Mouse (Mus musculus): Measurements from ENCODE around the gene Hp1bp3. TPM values are rescaled to one million over a fixed set of nuclear protein-coding genes. Genes with fewer than 3 reads are reported as not detected.
A peak's percentile ranks its signal among the peaks of the same experiment; 100 is the strongest.

The Hp1bp3 gene
- total RNA-seq, 2 experiments from 2014 or later = 158 to 161 TPM

- DNase-seq (ENCODE audit: low spot score in 2 of 2) = no peak
Measured at GRCm38 (mm10) chr4:138221406-138221805, 5.3 kb downstream of the Hp1bp3 start.

- DNase-seq (ENCODE audit: low spot score in 2 of 2) = no peak
Measured at GRCm38 (mm10) chr4:138222396-138222795, 6.3 kb downstream of the Hp1bp3 start.

DNA sequence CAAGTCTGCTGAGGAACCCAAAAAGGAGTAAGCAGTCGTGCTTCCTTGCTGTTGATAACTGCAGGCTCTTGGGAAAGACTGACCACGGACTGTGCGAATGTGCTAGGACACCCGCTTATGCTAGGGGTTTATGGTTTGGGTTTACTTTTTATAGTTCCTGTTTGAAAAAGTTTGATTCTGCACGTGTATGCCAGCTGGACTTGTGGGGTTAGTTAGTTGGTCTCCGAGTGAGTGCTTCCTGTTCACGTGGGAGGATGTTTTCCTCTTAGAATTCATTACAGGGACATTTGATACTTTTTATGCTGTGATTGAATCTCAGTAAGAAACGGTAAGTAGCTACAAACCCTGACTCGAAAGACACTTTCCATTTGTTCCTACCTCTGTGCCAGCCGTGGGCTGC is 7.5 kb downstream of the Hp1bp3 start:
- DNase-seq (ENCODE audit: low spot score in 2 of 2) = no peak

- DNase-seq (ENCODE audit: low spot score in 2 of 2) = peak; percentile 59 to 60
Measured at GRCm38 (mm10) chr4:138246756-138247665, 30.9 kb downstream of the Hp1bp3 start.

- peak; percentile 80 to 89 for DNase-seq (ENCODE audit: low spot score in 2 of 2)
Measured at GRCm38 (mm10) chr4:138250088-138250960, 34.2 kb downstream of the Hp1bp3 start, which contains the start of the genes Sh2d5 and Kif17. Gene Sh2d5 (plus strand): TSS chr4:138250403. Gene Kif17 (plus strand): TSS chr4:138250435.

DNA sequence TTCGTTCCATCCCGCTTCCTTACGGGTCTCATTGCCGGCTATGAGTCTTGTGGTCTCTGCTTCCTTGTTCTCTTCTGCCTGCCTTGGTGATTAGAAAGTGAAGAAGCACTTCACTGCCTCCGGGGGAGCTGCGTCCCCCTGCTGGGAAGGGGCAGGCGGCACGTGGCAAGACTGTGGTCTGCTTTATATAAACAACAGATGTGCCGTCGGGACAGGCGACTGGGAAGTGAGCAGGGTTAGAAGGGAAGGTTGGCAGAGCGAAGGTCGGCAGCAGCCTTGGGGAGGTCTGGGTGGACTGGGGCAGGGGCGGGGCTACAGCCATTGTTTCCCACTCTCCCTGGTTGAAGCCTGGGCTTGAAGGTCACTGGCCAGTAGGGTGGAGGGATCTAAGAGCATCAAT is 35.7 kb downstream of the Hp1bp3 start:
- DNase-seq (ENCODE audit: low spot score in 2 of 2) = peak; percentile 25 to 39

- DNase-seq (ENCODE audit: low spot score in 2 of 2) = no peak
Measured at GRCm38 (mm10) chr4:138252231-138252630, 36.1 kb downstream of the Hp1bp3 start.

- DNase-seq (ENCODE audit: low spot score in 2 of 2) = no peak
Measured at GRCm38 (mm10) chr4:138257116-138257687, 41.1 kb downstream of the Hp1bp3 start.

- DNase-seq (ENCODE audit: low spot score in 2 of 2) = no peak
Measured at GRCm38 (mm10) chr4:138258663-138259062, 42.6 kb downstream of the Hp1bp3 start.

GRCm38 (mm10) chr4:138259482-138259881 is 43.4 kb downstream of the Hp1bp3 start:
- no peak for DNase-seq (ENCODE audit: low spot score in 2 of 2)

DNA sequence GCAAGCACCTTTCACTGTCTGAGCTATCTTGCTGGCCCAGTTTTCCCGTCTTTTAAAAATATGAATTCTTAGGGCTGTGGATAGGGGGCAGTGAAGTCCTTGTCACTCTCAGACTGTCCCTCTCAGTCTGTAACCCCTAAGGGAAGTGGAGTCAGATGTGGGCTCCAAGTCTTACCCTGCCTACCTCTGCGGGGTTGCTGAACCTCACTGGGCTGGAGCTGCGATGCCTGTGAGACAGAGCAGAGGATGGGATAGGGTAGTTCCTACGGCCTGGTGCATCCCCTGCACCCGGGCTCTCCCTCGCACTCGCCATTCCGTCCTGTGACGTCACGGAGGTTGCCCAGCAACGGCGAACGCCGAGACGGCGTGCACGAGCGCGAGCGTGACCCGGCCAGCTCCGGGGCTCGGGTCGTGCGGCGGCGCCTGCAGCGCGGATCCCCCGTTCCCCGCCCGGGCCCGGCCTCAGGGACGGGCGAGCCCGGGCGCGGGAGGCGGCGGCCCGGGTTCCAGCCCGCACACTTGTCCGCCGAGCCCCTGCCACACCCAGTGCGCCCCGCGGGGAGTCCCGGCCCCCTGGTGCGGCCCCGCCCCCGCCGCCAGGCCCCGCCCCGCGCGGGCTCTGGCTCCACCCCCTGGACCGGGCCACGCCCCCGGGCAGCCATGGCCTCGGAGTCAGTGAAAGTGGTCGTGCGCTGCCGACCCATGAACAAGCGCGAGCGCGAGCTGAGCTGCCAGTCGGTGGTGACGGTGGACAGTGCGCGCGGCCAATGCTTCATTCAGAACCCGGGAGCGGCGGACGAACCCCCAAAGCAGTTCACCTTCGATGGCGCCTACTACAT is 46.0 kb downstream of the Hp1bp3 start:
- DNase-seq (ENCODE audit: low spot score in 2 of 2) = peak; percentile 92 to 94

- no peak for DNase-seq (ENCODE audit: low spot score in 2 of 2)
Measured at GRCm38 (mm10) chr4:138267869-138268268, 51.8 kb downstream of the Hp1bp3 start.

- peak; percentile 28 to 39 for DNase-seq (ENCODE audit: low spot score in 2 of 2)
Measured at GRCm38 (mm10) chr4:138272011-138272997, 56.2 kb downstream of the Hp1bp3 start.

- DNase-seq (ENCODE audit: low spot score in 2 of 2) = no peak
Measured at GRCm38 (mm10) chr4:138278346-138278745, 62.2 kb downstream of the Hp1bp3 start.

GRCm38 (mm10) chr4:138282834-138283233 is 66.7 kb downstream of the Hp1bp3 start:
- DNase-seq (ENCODE audit: low spot score in 2 of 2) = peak; percentile 70 to 72

DNA sequence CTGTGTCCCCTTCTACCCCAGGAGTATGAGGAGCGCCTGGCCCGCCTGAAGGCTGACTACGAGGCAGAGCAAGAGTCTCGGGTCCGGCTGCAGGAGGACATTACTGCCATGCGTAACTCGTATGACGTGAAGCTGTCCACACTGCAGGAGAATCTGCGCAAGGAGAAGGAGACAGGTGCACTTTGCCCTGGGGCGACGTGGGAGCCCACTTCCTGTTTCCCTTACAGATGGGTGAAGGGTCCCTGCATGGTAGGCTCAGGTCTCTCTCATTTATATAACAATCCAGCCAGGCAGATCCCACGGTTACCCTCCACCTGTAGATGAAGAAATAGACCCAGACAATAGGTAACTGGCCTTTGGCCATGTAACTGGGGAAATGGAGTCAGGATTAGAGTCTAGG is 70.3 kb downstream of the Hp1bp3 start:
- DNase-seq (ENCODE audit: low spot score in 2 of 2) = no peak

DNA sequence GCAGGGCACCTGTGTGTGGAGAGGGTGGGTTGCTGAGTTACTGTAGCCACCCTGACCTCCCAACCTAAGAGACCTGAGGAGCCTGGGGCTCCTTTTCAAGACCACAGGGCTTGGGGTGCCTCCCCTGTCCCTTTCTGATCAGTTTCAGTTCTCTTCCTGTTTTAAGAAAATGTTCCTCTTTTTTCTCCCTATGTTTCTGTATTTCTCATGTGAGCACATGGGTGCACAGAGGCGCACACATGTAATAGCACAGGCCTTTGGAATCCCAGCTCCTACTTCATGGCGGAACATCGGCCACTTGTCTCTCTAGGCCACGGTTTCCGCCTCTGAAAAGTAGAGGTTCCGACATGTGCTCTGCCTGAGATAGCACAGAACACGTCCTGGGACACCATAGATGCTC is 72.6 kb downstream of the Hp1bp3 start:
- DNase-seq (ENCODE audit: low spot score in 2 of 2) = no peak

DNA sequence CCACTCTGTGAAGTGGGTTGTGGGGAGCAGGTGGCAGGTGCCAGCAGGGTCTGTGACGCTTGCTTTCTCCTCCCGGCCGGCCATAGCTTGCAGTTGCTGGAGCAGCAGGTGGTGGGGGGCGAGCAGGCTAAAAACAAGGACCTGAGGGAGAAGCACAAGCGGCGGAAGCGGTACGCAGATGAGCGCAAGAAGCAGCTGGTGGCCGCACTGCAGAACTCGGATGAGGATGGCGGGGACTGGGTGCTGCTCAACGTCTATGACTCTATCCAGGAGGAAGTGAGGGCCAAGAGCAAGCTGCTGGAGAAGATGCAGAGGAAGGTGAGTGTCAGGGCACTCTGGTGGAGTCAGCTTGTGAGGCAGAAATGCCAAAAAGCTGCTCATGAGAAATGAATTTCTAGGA is 75.9 kb downstream of the Hp1bp3 start:
- DNase-seq (ENCODE audit: low spot score in 2 of 2) = no peak

DNA sequence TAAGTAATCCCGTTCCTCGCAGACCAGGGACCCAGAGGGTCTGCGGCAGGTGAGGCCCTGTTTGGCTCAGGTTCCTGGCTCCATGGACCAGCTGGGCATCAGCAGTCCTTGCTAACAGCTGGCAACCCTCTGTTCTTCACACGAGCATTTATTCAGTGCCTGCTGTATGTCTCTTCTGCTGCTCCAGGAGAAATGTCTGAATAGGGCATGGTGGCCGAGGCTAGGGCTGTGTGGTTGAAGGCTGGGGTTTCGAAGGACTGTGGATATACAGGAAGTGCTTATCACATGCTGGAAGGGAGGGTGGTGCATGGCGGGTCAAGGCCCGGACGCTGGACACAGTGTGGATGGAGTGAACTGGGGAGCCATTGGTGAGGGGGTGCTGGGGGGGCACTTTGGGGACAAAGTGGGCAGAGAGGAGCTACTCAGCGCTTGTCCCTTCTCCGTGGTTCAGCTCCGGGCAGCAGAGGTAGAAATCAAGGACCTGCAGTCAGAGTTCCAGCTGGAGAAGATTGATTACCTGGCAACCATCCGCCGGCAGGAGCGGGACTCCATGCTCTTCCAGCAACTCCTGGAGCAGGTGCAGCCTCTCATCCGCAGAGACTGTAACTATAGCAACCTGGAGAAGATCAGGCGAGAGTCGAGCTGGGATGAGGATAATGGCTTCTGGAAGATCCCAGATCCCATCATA is 77.3 kb downstream of the Hp1bp3 start:
- no peak for DNase-seq (ENCODE audit: low spot score in 2 of 2)
